Comparison of ENCODE assay signal across 11 mouse cellular contexts in genomic region chr8:46869521-46869925, GRCm38 (mm10).
DNase-seq lines count a peak whose midpoint lies in the region; ATAC-seq lines count a peak whose summit lies in the region.
"Had no signal": no experiment of that assay in that cellular context is flagged by ENCODE, and none has a peak within 500 bp of the region (broad histone marks: within the 10 kb centered on the region; RNA-seq: fewer than 3 reads in every experiment).

No protein-coding gene starts in this region.

- H3K4me1 ChIP-seq in brown adipose tissue, adult 24 weeks (ENCODE audit: control insufficient read depth, insufficient read depth, insufficient read length, low read length): peaks cover 12% of the 10 kb centered on the region
- H3K4me1 ChIP-seq: neural tube, embryonic 12.5 days had no signal

- DNase-seq in heart, adult 18-20 months: peak; percentile 44 to 45
- no peak for DNase-seq in heart, postnatal 10 days
- peak; percentile 78 for DNase-seq in induced T-regulatory cell, adult 2 months (ENCODE audit: low read depth)
- no peak for DNase-seq in c-Kit-positive CD71-positive TER-119-positive erythroid progenitor cells, embryonic 14.5 days (ENCODE audit: low spot score)
- DNase-seq in liver: no peak
- no peak for DNase-seq in right cerebral cortex, postnatal 10 days (ENCODE audit: low spot score in 2 of 2)
- DNase-seq: cerebellum, adult 9-10 months; forebrain, postnatal 0 days had no signal

- intact Hi-C loops in heart, postnatal 10 days (cut with DNase I): no loop called here

- no peak overlapping the region for H3K4me3 ChIP-seq in brown adipose tissue, adult 24 weeks (ENCODE audit: insufficient read depth, low read depth, low read length)
- H3K4me3 ChIP-seq: neural tube, embryonic 12.5 days had no signal

- peak overlapping the region; percentile 67 for H3K27ac ChIP-seq in brown adipose tissue, adult 24 weeks (replicated peaks; ENCODE audit: low read depth, low read length)
- H3K27ac ChIP-seq: neural tube, embryonic 12.5 days had no signal

- ATAC-seq in megakaryocyte progenitor cell, adult 5-6 weeks (replicated peaks; ENCODE audit: poor library complexity): peak; percentile 90
- ATAC-seq: forebrain, postnatal 0 days had no signal

Comparison
In these comparisons a context has a peak if more than half of its experiments do, and no peak if none do; other contexts are left out.
1. DNase-seq: peak in heart, adult 18-20 months (2 of 2) and induced T-regulatory cell, adult 2 months (single experiment); none in heart, postnatal 10 days (0 of 2), c-Kit-positive CD71-positive TER-119-positive erythroid progenitor cells, embryonic 14.5 days (single experiment), liver (single experiment) and right cerebral cortex, postnatal 10 days (0 of 2).